Mouse (Mus musculus) forebrain, embryonic 11.5 days (tissue): ENCODE measurements around the gene Rab14. TPM values are rescaled to one million over a fixed set of nuclear protein-coding genes. Genes with fewer than 3 reads are reported as not detected.

Experiments
- ATAC-seq: fragments of 200-750 bp; cut with Nextera tagmentation; replicated peaks from 2 replicates; pipeline ENCODE4 v1.8.0; 2017; ENCODE audit warnings: moderate TSS enrichment; ENCODE audit not compliant: low FRiP score
- DNase-seq: peaks from one replicate; pipeline ENCODE4 v3.0.0-alpha.2; 2017; ENCODE audit warnings: low spot score
- H3K27ac ChIP-seq: fragments of 300-500 bp; sonication (generic); 2 replicates; pipeline ENCODE4 v1.5.1; 2014; ENCODE audit warnings: low read depth, low read length
- H3K27me3 ChIP-seq: fragments of 300-500 bp; sonication (generic); 2 replicates; pipeline ENCODE4 v1.6.1; 2014; ENCODE audit warnings: mild to moderate bottlenecking, low read length, mixed read lengths; ENCODE audit not compliant: control insufficient read depth, insufficient read depth
- H3K36me3 ChIP-seq: fragments of 300-500 bp; sonication (generic); 2 replicates; pipeline ENCODE4 v1.6.1; 2014; ENCODE audit warnings: mild to moderate bottlenecking, low read length, moderate library complexity, mixed read lengths; ENCODE audit not compliant: control insufficient read depth, insufficient read depth
- H3K4me1 ChIP-seq: fragments of 300-500 bp; sonication (generic); replicated peaks from 2 replicates; pipeline ENCODE4 v1.6.1; 2014; ENCODE audit warnings: low read length, mixed read lengths; ENCODE audit not compliant: control insufficient read depth, insufficient read depth
- H3K4me2 ChIP-seq: fragments of 300-500 bp; sonication (generic); 2 replicates; pipeline ENCODE4 v1.6.1; 2014; ENCODE audit warnings: low read depth, mild to moderate bottlenecking, low read length, moderate library complexity, mixed read lengths; ENCODE audit not compliant: severe bottlenecking
- H3K4me3 ChIP-seq: fragments of 300-500 bp; sonication (generic); 2 replicates; pipeline ENCODE4 v1.5.1; 2014; ENCODE audit warnings: low read depth, low read length
- H3K9ac ChIP-seq: fragments of 300-500 bp; sonication (generic); 2 replicates; pipeline ENCODE4 v1.6.1; 2014; ENCODE audit warnings: low read length
- H3K9me3 ChIP-seq: fragments of 300-500 bp; sonication (generic); 2 replicates; pipeline ENCODE4 v1.6.1; 2016; ENCODE audit warnings: low read length, mixed read lengths; ENCODE audit not compliant: control insufficient read depth
- WGBS: fragments of 180-500 bp; shearing (Covaris S2); extraction: QIAGEN DNeasy Blood & Tissue Kit; methylation state at CpG from one replicate; pipeline ENCODE4 v1.1.7; 2014; 5-methylcytosine and 5-hydroxymethylcytosine counted together
- polyA plus RNA-seq: library from polyadenylated mRNA; unstranded; fragments of >200 nt; fragmentation: Nextera tagmentation; extraction: Ambion mirVana; gene quantifications from 2 replicates; pipeline ENCODE4 v1.2.1, GENCODE M21; 2014

Gene Rab14
- polyA plus RNA-seq, 1 experiment from 2014 or later, result 271 TPM

- Histone ChIP-seq H3K4me1 (no peaks in the 10 kb centered on the region), H3K36me3 (peaks cover 16% of the 10 kb centered on the region; the same call in 1 of the 2 replicates), H3K27me3 (no peaks in the 10 kb centered on the region), H3K4me3 (no peak overlapping the region), H3K9ac (no peak overlapping the region), H3K27ac (no peak overlapping the region), H3K4me2 (no peak overlapping the region), H3K9me3 (no peaks in the 10 kb centered on the region)
- ATAC-seq (no peak), DNase-seq (no peak)
- 85% methylated on average over 8 of the region's 8 CpGs for WGBS
Measured at GRCm38 (mm10) chr2:35153844-35154554, 46.9 kb downstream of the Rab14 start.

DNA sequence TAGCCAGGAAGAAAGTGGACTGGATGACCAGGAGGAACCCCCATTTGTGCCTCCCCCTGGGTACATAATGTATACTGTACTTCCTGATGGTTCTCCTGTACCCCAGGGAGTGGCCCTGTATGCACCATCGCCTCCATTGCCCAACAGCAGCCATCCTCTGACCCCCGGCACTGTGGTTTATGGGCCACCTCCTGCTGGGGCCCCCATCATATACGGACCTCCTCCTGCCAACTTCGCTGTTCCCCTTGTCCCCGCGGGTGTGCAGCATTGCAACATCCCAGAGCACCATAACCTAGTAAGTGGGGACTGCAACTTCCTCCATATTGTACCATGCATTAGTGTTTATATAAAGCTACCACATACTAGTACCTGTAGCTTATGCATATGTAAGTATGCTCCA lies 47.7 kb downstream of the Rab14 start:
- 91% methylated on average over 6 of the region's 6 CpGs for WGBS
- ATAC-seq (no peak), DNase-seq (no peak)
- H3K36me3 ChIP-seq, result peaks cover 17% of the 10 kb centered on the region; the same call in 1 of the 2 replicates
- no peak overlapping the region for H3K27ac ChIP-seq
- no peaks in the 10 kb centered on the region for H3K27me3 ChIP-seq
- no peak overlapping the region for H3K4me3 ChIP-seq
- no peak overlapping the region for H3K9ac ChIP-seq
- H3K9me3 ChIP-seq, result no peaks in the 10 kb centered on the region
- no peaks in the 10 kb centered on the region for H3K4me1 ChIP-seq
- no peak overlapping the region for H3K4me2 ChIP-seq

DNA sequence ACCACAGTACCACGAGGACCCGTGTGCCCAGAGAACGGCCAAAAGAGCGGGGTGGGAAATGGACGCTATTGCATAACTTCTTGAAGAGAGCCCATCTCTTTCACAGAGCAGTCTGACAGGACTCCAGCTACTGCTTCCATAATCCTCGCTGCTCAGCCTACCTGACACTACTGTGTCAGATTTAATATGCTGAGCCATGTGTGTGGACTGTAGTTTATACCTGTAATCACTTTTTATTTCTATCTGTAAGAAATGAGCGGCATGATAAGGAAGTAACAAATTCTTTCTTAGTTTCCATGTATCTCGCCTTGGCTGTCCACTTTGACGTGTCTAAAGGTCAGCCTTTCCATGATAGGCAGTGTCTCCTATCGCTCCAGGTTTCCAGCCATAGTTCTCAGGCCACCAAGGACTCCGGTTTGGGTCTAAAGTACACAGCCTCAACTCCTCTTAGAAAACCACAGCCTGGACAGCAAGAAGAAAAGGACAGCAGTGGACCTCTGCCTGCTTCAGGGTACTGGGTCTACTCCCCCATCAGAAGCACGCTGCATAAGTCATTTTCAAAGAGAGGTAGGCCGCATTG lies 49.5 kb downstream of the Rab14 start:
- no peak overlapping the region for H3K4me2 ChIP-seq
- H3K4me3 ChIP-seq, result no peak overlapping the region
- ATAC-seq (no peak), DNase-seq (no peak)
- H3K27ac ChIP-seq, result no peak overlapping the region
- H3K36me3 ChIP-seq, result peaks cover 25% of the 10 kb centered on the region; the same call in 1 of the 2 replicates
- no peak overlapping the region for H3K9ac ChIP-seq
- no peaks in the 10 kb centered on the region for H3K4me1 ChIP-seq
- H3K9me3 ChIP-seq, result no peaks in the 10 kb centered on the region
- WGBS, result 96% methylated on average over 13 of the region's 13 CpGs
- no peaks in the 10 kb centered on the region for H3K27me3 ChIP-seq

- Histone ChIP-seq H3K27ac (no peak overlapping the region), H3K9me3 (no peaks in the 10 kb centered on the region), H3K4me2 (no peak overlapping the region), H3K27me3 (no peaks in the 10 kb centered on the region), H3K4me3 (no peak overlapping the region), H3K36me3 (peaks cover 27% of the 10 kb centered on the region), H3K9ac (no peak overlapping the region), H3K4me1 (no peaks in the 10 kb centered on the region)
- no peak for DNase-seq
- ATAC-seq, result no peak
- WGBS, result 94% methylated on average over 10 of the region's 10 CpGs
Measured at GRCm38 (mm10) chr2:35148806-35149205, 52.1 kb downstream of the Rab14 start.

GRCm38 (mm10) chr2:35141673-35142072 lies 59.2 kb downstream of the Rab14 start:
- no peak overlapping the region for H3K9ac ChIP-seq
- H3K4me1 ChIP-seq, result no peaks in the 10 kb centered on the region
- H3K4me2 ChIP-seq, result no peak overlapping the region
- no peaks in the 10 kb centered on the region for H3K27me3 ChIP-seq
- 93% methylated on average over 3 of the region's 3 CpGs for WGBS
- no peaks in the 10 kb centered on the region for H3K9me3 ChIP-seq
- H3K27ac ChIP-seq, result no peak overlapping the region
- no peak for ATAC-seq
- peaks cover 19% of the 10 kb centered on the region for H3K36me3 ChIP-seq
- DNase-seq, result no peak
- no peak overlapping the region for H3K4me3 ChIP-seq

- Histone ChIP-seq H3K9me3 (no peaks in the 10 kb centered on the region), H3K27ac (no peak overlapping the region), H3K9ac (no peak overlapping the region), H3K4me2 (no peak overlapping the region), H3K4me3 (no peak overlapping the region), H3K4me1 (no peaks in the 10 kb centered on the region), H3K27me3 (no peaks in the 10 kb centered on the region), H3K36me3 (peaks cover 10% of the 10 kb centered on the region)
- 96% methylated on average over 1 of the region's 1 CpGs for WGBS
- no peak for DNase-seq
- ATAC-seq, result no peak
Measured at GRCm38 (mm10) chr2:35138576-35138975, 62.3 kb downstream of the Rab14 start.

- Histone ChIP-seq H3K9me3 (no peaks in the 10 kb centered on the region), H3K27me3 (no peaks in the 10 kb centered on the region), H3K4me2 (no peak overlapping the region), H3K9ac (no peak overlapping the region), H3K4me3 (no peak overlapping the region), H3K27ac (no peak overlapping the region), H3K36me3 (peaks cover 3% of the 10 kb centered on the region), H3K4me1 (peaks cover 6% of the 10 kb centered on the region)
- ATAC-seq (no peak), DNase-seq (no peak)
- 87% methylated on average over 5 of the region's 5 CpGs for WGBS
Measured at GRCm38 (mm10) chr2:35133891-35134290, 67.0 kb downstream of the Rab14 start.

DNA sequence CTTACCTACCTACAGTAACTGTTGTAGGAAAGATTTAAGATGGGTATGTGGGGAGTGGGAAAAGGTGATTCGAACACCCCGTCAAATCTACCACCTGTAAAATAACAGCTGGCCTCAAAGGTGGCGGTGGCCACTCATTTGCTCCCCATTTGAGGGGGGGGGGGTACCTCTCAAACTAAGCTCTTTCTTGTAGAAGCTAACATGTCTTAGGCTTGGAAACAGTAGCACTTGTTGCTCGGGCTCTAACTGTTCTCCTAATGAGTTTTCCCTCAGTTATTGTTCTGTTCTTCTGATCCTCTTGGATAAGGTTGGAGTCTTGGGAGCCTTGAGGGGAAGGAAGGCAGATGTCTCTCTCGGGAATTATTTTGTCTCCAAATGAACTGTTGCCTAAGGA lies 68.3 kb downstream of the Rab14 start:
- peak overlapping the region; percentile 70 for H3K4me2 ChIP-seq
- peak overlapping the region; percentile 70 for H3K9ac ChIP-seq
- WGBS, result 8% methylated on average over 5 of the region's 5 CpGs
- no peaks in the 10 kb centered on the region; the same call in 1 of the 2 replicates for H3K36me3 ChIP-seq
- H3K4me1 ChIP-seq, result peaks cover 6% of the 10 kb centered on the region
- H3K9me3 ChIP-seq, result no peaks in the 10 kb centered on the region
- peak overlapping the region; percentile 66 for H3K27ac ChIP-seq
- H3K4me3 ChIP-seq, result peak overlapping the region; percentile 45
- H3K27me3 ChIP-seq, result no peaks in the 10 kb centered on the region
- ATAC-seq (no peak), DNase-seq (no peak)
